Mouse (Mus musculus) embryo, embryonic 9.5 days (tissue): ENCODE measurements around the gene Rlim.

Experiments
- DNase-seq: peaks from one replicate; pipeline ENCODE4 v3.0.0-alpha.2; 2017; ENCODE audit errors: extremely low spot score

Rlim gene

GRCm38 (mm10) chrX:103981169-103981689 lies at the start of gene Rlim:
Rlim (minus strand) TSS chrX:103981284.
- DNase-seq = peak; percentile 87

- no peak for DNase-seq
Observed at GRCm38 (mm10) chrX:104017196-104017595, 36.1 kb upstream of the Rlim start.

DNA sequence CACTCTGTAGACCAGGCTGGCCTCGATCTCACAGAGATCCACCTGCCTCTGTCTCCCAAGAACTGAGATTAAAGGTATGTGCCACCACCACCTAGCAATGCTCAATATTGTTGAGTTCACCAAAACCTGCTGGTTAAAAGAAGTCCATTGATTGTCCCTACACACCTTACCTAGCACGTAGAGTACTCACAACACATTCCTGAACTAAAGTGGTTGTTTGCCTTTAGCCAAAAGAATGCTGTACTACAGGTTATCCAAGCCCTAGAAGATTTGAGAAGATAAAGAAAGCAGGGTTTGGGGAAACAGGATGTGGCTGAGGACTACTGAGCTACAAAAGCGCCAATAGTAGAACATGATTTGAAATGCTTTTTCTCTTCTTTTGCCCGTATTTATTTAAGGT lies 34.0 kb upstream of the Rlim start:
- DNase-seq = no peak

- DNase-seq = peak; percentile 12
Observed at GRCm38 (mm10) chrX:104013318-104013811, 32.3 kb upstream of the Rlim start.

DNA sequence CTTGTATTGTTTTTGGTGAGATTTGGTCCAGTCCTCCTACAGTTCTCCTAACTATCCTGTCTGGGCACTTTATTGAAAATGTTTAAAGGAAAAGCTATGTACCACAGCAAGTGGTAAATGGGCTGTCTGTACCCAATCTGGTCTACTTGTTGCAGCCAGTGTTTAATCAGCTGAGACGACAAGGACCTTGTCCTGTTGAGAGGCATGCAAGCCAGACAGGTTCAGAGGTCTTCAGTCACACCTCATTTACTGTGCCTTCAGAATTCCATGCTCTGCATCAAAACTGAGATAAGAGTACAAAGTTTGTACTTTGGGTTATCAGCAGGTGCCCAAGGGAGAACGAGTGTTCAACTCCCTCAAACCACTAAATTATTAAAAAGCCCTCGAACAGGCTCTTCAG lies 13.7 kb upstream of the Rlim start:
- DNase-seq = no peak

- no peak for DNase-seq
Observed at GRCm38 (mm10) chrX:103993864-103994263, 12.8 kb upstream of the Rlim start.

DNA sequence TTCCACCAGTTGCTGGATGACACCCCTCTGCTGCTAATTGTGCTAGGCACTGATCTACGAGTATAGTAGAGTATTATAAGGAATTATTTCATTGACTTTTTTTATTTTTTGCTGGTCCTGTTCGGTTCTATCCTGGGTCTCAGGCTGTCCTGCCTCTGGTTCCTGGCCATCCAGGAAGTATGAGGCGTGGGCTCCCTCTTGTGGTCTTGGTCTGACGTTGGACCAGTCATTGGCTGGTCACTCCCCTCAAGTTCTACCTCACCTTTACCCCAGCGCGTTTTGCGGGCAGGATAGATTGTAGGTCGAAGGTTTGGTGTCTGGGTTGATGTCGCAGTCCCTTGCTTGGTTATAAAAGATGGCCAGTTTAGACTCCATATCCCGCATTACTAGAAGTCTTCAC lies 10.6 kb upstream of the Rlim start:
- no peak for DNase-seq

DNA sequence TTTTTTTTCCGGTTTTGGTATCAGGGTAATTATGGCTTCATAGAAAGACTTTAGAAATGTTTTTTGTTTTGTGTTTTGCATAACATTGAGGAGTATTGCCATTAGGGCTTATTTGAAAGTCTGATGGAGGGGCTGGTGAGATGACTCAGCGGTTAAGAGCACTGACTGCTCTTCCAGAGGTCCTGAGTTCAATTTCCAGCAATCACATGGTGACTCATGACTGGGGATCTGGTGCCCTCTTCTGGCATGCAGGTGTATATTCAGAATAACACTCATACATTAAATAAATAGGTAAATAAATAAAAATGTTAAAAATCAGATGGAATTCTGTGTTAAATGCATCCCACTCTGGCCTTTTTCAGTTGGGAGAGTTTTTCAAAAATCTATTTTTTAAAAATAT lies 9.3 kb upstream of the Rlim start:
- no peak for DNase-seq

GRCm38 (mm10) chrX:103987215-103987964 lies 6.3 kb upstream of the Rlim start:
- peak; percentile 56 for DNase-seq

DNA sequence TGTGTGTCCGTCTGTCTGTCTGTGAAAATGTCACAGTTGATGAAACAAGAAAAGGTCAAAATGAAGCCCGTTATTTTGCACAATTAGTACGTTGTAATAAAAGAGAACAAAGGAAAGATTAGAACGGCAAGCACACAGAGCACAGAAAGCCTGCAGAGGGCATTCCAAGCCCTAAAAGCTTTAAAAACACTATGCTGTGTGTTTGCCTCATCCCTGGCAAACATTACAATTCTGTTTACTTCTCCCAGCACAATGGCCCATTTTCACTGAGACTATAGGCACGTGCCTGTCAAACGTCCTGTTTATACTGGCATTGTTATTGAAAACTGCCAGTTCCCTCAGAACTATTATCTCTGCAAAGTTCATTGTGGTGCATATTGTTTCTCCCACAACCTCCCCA lies 5.1 kb upstream of the Rlim start:
- DNase-seq = no peak

GRCm38 (mm10) chrX:103984992-103985391 lies 3.9 kb upstream of the Rlim start:
- no peak for DNase-seq

DNA sequence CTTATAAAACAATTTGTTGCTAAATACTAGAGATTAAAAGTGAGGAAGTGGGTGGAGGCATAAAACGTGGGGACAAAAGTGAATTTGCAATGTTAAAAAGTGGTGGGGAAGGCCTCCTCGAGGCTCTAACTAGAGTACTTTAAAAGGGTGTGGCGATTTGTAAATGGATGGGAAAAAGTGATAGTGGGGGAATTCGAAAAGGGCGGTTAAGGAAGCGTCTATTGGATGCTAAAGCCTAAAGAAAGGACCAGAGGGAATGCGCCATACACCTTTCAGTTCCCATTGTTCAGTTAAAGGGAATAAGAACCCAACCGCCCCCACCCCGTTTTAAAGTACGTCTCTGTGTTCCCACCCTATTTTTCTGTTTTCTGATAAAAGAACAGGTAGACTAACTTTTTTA lies 722 bp upstream of the Rlim start:
- no peak for DNase-seq

GRCm38 (mm10) chrX:103980590-103981168 lies 405 bp downstream of the Rlim start:
- DNase-seq = no peak

- peak; percentile 36 for DNase-seq
Observed at GRCm38 (mm10) chrX:103980036-103980435, 1.0 kb downstream of the Rlim start.

GRCm38 (mm10) chrX:103939701-103940100 lies 41.4 kb downstream of the Rlim start:
- DNase-seq = no peak

DNA sequence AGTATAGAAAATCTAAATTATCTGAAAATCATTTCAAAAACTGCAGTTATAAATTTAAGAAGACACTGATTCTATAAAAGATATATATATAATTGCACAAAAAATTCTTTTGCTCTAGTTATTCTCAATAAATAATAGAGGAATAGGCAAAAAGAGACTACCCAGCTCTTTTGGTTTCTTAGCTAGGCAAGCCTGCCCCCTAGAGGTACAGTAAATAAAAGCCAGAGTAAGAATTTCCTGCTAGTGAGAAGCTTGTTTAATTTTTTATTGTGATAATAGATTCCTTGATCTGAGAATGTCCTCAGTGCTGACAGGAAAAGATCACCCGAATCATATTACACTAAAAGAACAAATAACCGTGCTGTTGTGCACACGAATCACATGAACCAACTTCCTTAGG lies 43.8 kb downstream of the Rlim start:
- DNase-seq = no peak

DNA sequence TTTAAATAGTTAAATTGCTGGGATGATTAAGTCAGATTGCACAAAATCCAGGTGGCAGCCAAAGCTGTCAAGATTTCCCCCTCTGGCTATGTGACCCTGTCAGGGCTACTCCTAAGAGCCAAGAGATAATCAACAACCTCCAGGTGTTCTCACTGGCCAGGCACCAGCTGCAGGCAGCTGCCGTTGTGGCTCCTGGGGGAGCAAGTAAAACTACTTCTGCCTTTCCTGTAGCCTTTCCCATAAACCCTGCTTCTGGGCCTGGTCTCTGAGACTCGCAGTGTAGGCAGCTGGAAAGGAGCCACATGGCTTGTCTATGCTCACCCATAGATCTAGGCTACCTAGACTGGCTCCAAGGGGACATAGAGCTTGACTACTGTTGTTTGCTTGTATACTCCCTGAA lies 58.6 kb downstream of the Rlim start:
- no peak for DNase-seq

DNA sequence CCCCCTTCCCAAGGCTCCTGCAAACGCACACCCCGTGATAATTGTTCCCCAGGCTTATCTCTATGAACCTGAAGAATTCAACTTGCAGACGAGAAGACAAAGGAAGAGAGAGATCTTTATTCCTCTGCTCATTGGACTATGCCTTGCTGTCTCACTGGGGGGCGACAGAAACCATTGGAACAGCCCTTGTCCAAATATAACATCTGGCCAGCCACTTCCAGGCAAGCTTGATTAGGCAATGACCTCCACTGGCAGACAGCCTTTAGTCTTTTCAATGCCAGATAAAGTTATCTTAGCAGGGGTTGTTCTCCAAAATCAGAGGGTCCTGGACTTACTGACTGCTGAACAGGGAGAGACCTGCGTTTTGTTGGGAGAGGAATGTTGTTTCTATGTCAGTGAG lies 62.1 kb downstream of the Rlim start:
- no peak for DNase-seq

- peak; percentile 45 for DNase-seq
Observed at GRCm38 (mm10) chrX:103914790-103915189, 66.3 kb downstream of the Rlim start.
